Mouse (Mus musculus): ENCODE measurements at regions not wholly inside any gene's neighbourhood (a gene's known extent, or its start where the extent isn't known, plus 50 kb on each side); places are given as distances from the start of the nearest gene placed in this dataset.

DNA sequence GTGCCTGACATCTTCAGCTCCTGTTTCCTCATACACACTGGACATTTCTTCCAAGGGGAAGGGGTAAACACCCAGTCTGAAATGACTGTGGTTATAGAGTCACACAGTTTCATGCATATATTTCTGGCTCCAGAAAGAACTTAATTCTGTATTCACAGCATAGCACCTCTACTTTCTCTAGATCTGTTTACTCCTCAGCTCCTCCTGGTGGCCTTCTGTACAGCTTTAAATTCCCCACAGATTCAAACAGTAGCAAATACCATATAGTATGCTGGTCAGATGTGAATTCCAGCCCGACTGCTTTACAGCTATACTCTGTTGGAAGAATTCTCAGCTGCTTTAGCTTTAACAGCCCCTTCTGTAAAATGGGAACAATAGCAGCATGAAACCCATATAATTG lies 375.6 kb downstream of the 4930474N05Rik start:
- H3K4me2 ChIP-seq (ENCODE audit: low read depth): no peak overlapping the region
- no peak overlapping the region for H3ac ChIP-seq (ENCODE audit: control insufficient read depth, insufficient read length)

DNA sequence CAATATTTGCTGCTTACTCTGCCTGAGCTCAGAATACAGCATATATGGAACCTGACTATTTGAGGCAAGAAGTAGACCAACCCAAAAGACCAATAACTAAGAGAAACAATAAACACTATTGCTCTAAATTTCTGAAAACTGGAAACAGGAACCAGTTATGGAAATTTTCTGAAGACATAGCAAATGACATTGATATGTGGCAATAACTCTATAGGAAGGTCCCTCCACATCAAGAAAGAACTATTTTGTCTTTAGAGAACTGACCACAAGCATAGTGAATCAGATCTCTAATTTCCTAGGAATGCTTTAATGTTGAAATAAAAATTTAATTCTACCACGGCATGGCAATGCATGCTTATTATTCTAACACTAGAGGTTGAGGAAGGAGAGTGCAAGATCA lies 358.3 kb downstream of the 4930474N05Rik start:
- H3K36me3 ChIP-seq (ENCODE audit: control insufficient read depth, insufficient read depth): no peaks in the 10 kb centered on the region
- H3K4me2 ChIP-seq (ENCODE audit: low read depth): no peak overlapping the region
- H3K79me2 ChIP-seq (ENCODE audit: control insufficient read depth, insufficient read depth): no peaks in the 10 kb centered on the region
- TF ChIP-seq POLR2AphosphoS2 (IDR thresholded peaks at IDR 0.05; ENCODE audit: insufficient read length, low read depth) (no peak), CEBPB (IDR thresholded peaks at IDR 0.05; ENCODE audit: insufficient read depth, poor library complexity, severe bottlenecking) (no peak), MYOG (IDR thresholded peaks at IDR 0.05; ENCODE audit: control insufficient read depth in 1 of 3, insufficient read depth in 1 of 3, insufficient read length in 2 of 3, low read depth in 2 of 3) (no peak), MYOD1 (IDR thresholded peaks at IDR 0.05; ENCODE audit: control insufficient read depth in 1 of 3, insufficient read length in 2 of 3, low read depth in 2 of 3) (no peak), USF1 (IDR thresholded peaks at IDR 0.05; ENCODE audit: low read depth) (no peak), E2F4 (IDR thresholded peaks at IDR 0.05; ENCODE audit: insufficient read depth) (no peak), REST (IDR thresholded peaks at IDR 0.05; ENCODE audit: insufficient read depth, insufficient read length) (no peak), SRF (IDR thresholded peaks at IDR 0.05; ENCODE audit: control insufficient read depth, insufficient read length, low read depth) (no peak), MAX (IDR thresholded peaks at IDR 0.05; ENCODE audit: low read depth) (no peak), TCF3 (IDR thresholded peaks at IDR 0.05; ENCODE audit: insufficient read length, low read depth) (no peak), TCF12 (IDR thresholded peaks at IDR 0.05; ENCODE audit: insufficient read depth, poor library complexity, severe bottlenecking) (no peak), POLR2A (IDR thresholded peaks at IDR 0.05; ENCODE audit: insufficient read length, low read depth) (no peak)
- no peaks in the 10 kb centered on the region for H3K27me3 ChIP-seq (ENCODE audit: control insufficient read depth, insufficient read depth, insufficient read length)
- no peak overlapping the region for H3K4me3 ChIP-seq
- no peak overlapping the region for H3ac ChIP-seq (ENCODE audit: control insufficient read depth, insufficient read length)

More for the DNA sequence above, 375.6 kb downstream of the 4930474N05Rik start:
- Histone ChIP-seq H3K27me3 (ENCODE audit: control insufficient read depth, insufficient read depth, insufficient read length) (no peaks in the 10 kb centered on the region), H3K36me3 (ENCODE audit: control insufficient read depth, insufficient read depth) (no peaks in the 10 kb centered on the region), H3K79me2 (ENCODE audit: control insufficient read depth, insufficient read depth) (no peaks in the 10 kb centered on the region), H3K4me3 (no peak overlapping the region)
- TF ChIP-seq E2F4 (IDR thresholded peaks at IDR 0.05; ENCODE audit: insufficient read depth): no peak
- TF ChIP-seq TCF3 (IDR thresholded peaks at IDR 0.05; ENCODE audit: insufficient read length, low read depth): no peak
- no peak for TF ChIP-seq SRF (IDR thresholded peaks at IDR 0.05; ENCODE audit: control insufficient read depth, insufficient read length, low read depth)
- no peak for TF ChIP-seq CEBPB (IDR thresholded peaks at IDR 0.05; ENCODE audit: insufficient read depth, poor library complexity, severe bottlenecking)
- no peak for TF ChIP-seq REST (IDR thresholded peaks at IDR 0.05; ENCODE audit: insufficient read depth, insufficient read length)
- no peak for TF ChIP-seq MAX (IDR thresholded peaks at IDR 0.05; ENCODE audit: low read depth)
- TF ChIP-seq MYOG (IDR thresholded peaks at IDR 0.05; ENCODE audit: control insufficient read depth in 1 of 3, insufficient read depth in 1 of 3, insufficient read length in 2 of 3, low read depth in 2 of 3): no peak
- no peak for TF ChIP-seq MYOD1 (IDR thresholded peaks at IDR 0.05; ENCODE audit: control insufficient read depth in 1 of 3, insufficient read length in 2 of 3, low read depth in 2 of 3)
- no peak for TF ChIP-seq POLR2AphosphoS2 (IDR thresholded peaks at IDR 0.05; ENCODE audit: insufficient read length, low read depth)
- no peak for TF ChIP-seq USF1 (IDR thresholded peaks at IDR 0.05; ENCODE audit: low read depth)
- TF ChIP-seq POLR2A (IDR thresholded peaks at IDR 0.05; ENCODE audit: insufficient read length, low read depth): no peak
- TF ChIP-seq TCF12 (IDR thresholded peaks at IDR 0.05; ENCODE audit: insufficient read depth, poor library complexity, severe bottlenecking): no peak

DNA sequence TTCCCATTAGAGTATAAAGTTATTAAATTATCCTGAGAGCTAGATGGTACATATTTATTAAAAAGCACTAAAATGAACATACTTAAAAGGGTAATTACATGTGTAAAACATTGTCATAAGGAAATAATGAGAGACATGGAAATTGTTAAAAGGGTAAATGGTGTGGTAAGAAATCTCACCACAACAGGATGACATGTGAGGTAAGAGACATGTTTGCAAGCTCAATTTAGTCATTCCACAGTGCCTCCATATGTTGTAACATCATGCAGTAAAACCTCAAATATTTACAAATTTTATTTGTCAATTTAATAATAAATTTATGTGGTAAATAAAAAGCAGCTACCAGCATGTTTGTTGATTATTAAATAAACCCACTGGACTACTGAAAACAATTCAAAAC lies 355.4 kb downstream of the 4930474N05Rik start:
- TF ChIP-seq USF1 (IDR thresholded peaks at IDR 0.05; ENCODE audit: low read depth) (no peak), MYOG (IDR thresholded peaks at IDR 0.05; ENCODE audit: control insufficient read depth in 1 of 3, insufficient read depth in 1 of 3, insufficient read length in 2 of 3, low read depth in 2 of 3) (no peak), E2F4 (IDR thresholded peaks at IDR 0.05; ENCODE audit: insufficient read depth) (no peak), SRF (IDR thresholded peaks at IDR 0.05; ENCODE audit: control insufficient read depth, insufficient read length, low read depth) (no peak), POLR2A (IDR thresholded peaks at IDR 0.05; ENCODE audit: insufficient read length, low read depth) (no peak), TCF12 (IDR thresholded peaks at IDR 0.05; ENCODE audit: insufficient read depth, poor library complexity, severe bottlenecking) (no peak)
- no peak overlapping the region for H3K4me3 ChIP-seq
- no peaks in the 10 kb centered on the region for H3K27me3 ChIP-seq (ENCODE audit: control insufficient read depth, insufficient read depth, insufficient read length)
- no peaks in the 10 kb centered on the region for H3K36me3 ChIP-seq (ENCODE audit: control insufficient read depth, insufficient read depth)
- H3K4me2 ChIP-seq (ENCODE audit: low read depth): no peak overlapping the region
- H3K79me2 ChIP-seq (ENCODE audit: control insufficient read depth, insufficient read depth): no peaks in the 10 kb centered on the region
- no peak overlapping the region for H3ac ChIP-seq (ENCODE audit: control insufficient read depth, insufficient read length)

DNA sequence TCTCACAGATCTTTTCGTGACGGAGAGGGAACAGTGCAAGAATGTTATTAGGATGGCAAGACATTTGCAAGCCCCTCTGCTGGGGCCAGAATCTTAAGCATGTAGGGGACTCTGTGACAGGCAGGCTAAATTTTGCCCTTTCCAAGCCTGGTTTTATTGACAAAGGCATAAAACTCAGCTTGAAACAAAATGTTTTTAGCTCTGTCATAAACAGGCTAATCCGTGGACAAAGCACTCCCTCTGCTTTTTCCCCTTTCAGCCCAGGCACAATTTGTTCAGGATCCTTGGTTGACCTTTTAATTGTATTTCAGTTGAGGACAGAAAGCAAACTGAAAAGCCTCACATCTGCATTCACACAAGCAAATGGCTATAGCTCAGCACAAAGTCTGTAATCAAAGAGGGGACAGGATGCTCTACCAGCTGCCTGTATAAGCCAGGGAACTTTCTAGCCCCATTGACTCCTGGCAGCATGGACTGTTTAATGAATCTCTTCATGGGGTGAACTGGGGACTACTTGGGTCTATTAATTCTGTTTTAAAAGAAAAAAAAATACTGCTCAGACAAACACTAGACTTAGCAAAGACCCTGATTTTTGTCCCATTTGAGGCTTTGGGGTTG lies 320.0 kb downstream of the 4930474N05Rik start:
- H3K79me2 ChIP-seq (ENCODE audit: control insufficient read depth, insufficient read depth): no peaks in the 10 kb centered on the region
- H3K4me3 ChIP-seq: no peak overlapping the region
- no peak overlapping the region for H3ac ChIP-seq (ENCODE audit: control insufficient read depth, insufficient read length)
- no peaks in the 10 kb centered on the region for H3K27me3 ChIP-seq (ENCODE audit: control insufficient read depth, insufficient read depth, insufficient read length)
- no peak overlapping the region for H3K4me2 ChIP-seq (ENCODE audit: low read depth)
- no peaks in the 10 kb centered on the region for H3K36me3 ChIP-seq (ENCODE audit: control insufficient read depth, insufficient read depth)
- TF ChIP-seq USF1 (IDR thresholded peaks at IDR 0.05; ENCODE audit: low read depth) (no peak), MYOG (IDR thresholded peaks at IDR 0.05; ENCODE audit: control insufficient read depth in 1 of 3, insufficient read depth in 1 of 3, insufficient read length in 2 of 3, low read depth in 2 of 3) (no peak), REST (IDR thresholded peaks at IDR 0.05; ENCODE audit: insufficient read depth, insufficient read length) (no peak), POLR2AphosphoS2 (IDR thresholded peaks at IDR 0.05; ENCODE audit: insufficient read length, low read depth) (no peak), POLR2A (IDR thresholded peaks at IDR 0.05; ENCODE audit: insufficient read length, low read depth) (no peak), MAX (IDR thresholded peaks at IDR 0.05; ENCODE audit: low read depth) (no peak), MYOD1 (IDR thresholded peaks at IDR 0.05; ENCODE audit: control insufficient read depth in 1 of 3, insufficient read length in 2 of 3, low read depth in 2 of 3) (no peak), SRF (IDR thresholded peaks at IDR 0.05; ENCODE audit: control insufficient read depth, insufficient read length, low read depth) (no peak), TCF3 (IDR thresholded peaks at IDR 0.05; ENCODE audit: insufficient read length, low read depth) (no peak), CEBPB (IDR thresholded peaks at IDR 0.05; ENCODE audit: insufficient read depth, poor library complexity, severe bottlenecking) (no peak), E2F4 (IDR thresholded peaks at IDR 0.05; ENCODE audit: insufficient read depth) (no peak), TCF12 (IDR thresholded peaks at IDR 0.05; ENCODE audit: insufficient read depth, poor library complexity, severe bottlenecking) (no peak)
